Comparison of ENCODE assay signal across 10 mouse cellular contexts in genomic region chr7:25625594-25626250, GRCm38 (mm10). TPM values are rescaled to one million over a fixed set of nuclear protein-coding genes. Genes with fewer than 3 reads are reported as not detected.
DNase-seq lines count a peak whose midpoint lies in the region; ATAC-seq lines count a peak whose summit lies in the region.
"Had no signal": no experiment of that assay in that cellular context is flagged by ENCODE, and none has a peak within 500 bp of the region (broad histone marks: within the 10 kb centered on the region; RNA-seq: fewer than 3 reads in every experiment).

No protein-coding gene starts in this region.

- 72% methylated on average over 10 of the region's 10 CpGs for WGBS in limb, embryonic 15.5 days

- H3K4me2 ChIP-seq in limb, embryonic 15.5 days = no peak overlapping the region

- H3K27ac ChIP-seq in limb, embryonic 15.5 days = peak overlapping the region; percentile 72
- H3K27ac ChIP-seq: neural tube, embryonic 12.5 days had no signal

- no peak overlapping the region for H3K4me3 ChIP-seq in limb, embryonic 15.5 days
- H3K4me3 ChIP-seq: neural tube, embryonic 12.5 days had no signal

- peaks cover 58% of the 10 kb centered on the region for H3K36me3 ChIP-seq in limb, embryonic 15.5 days

- peaks cover 8% of the 10 kb centered on the region; the same call in 1 of the 2 replicates for H3K27me3 ChIP-seq in limb, embryonic 15.5 days

- H3K9ac ChIP-seq in limb, embryonic 15.5 days = no peak overlapping the region
- H3K9ac ChIP-seq: neural tube, embryonic 12.5 days had no signal

- DNase-seq in cerebellum, adult 9-10 months = peak; percentile 54
- no peak for DNase-seq in cerebellum, adult 11 months
- DNase-seq in 416B (ENCODE audit: low read depth) = peak; percentile 76
- peak; percentile 41 for DNase-seq in c-Kit-positive CD71-positive TER-119-negative erythroid progenitor cells, embryonic 14.5 days (ENCODE audit: low read depth)
- peak; percentile 66 for DNase-seq in thymus, postnatal 0 days (ENCODE audit: low spot score)
- no peak for DNase-seq in adrenal gland, adult 8-10 months
- DNase-seq in gastrocnemius, postnatal 36 days = no peak

- peaks cover 30% of the 10 kb centered on the region for H3K4me1 ChIP-seq in limb, embryonic 15.5 days

- H3K9me3 ChIP-seq in limb, embryonic 15.5 days = no peaks in the 10 kb centered on the region
- H3K9me3 ChIP-seq: neural tube, embryonic 12.5 days had no signal

- no peak for ATAC-seq in limb, embryonic 15.5 days (ENCODE audit: insufficient number of reproducible peaks, low FRiP score, low TSS enrichment, low read depth)

- intact Hi-C loops in gastrocnemius, postnatal 36 days (cut with DNase I) = no loop called here

RNA-seq across cellular contexts. Expression of gene B3gnt8, which starts 0.7 kb away (rescaled TPM):
- 9.3 and 11.8 TPM in 2 replicates for polyA plus RNA-seq in limb, embryonic 15.5 days (2015; fragmentation: Nextera tagmentation; extraction: Ambion mirVana)
- 13.1 and 13.4 TPM in 2 replicates for polyA plus RNA-seq in thymus, postnatal 0 days (2015; fragmentation: Nextera tagmentation; extraction: Ambion mirVana)
- total RNA-seq in adrenal gland, adult 8-10 months (2022) = 1 to 10 TPM; 3.8 to 7.0 (median 4.5) TPM
- 1 to 10 TPM; 1.0 to 1.8 TPM for total RNA-seq in gastrocnemius, postnatal 36 days (2021)

RNA-seq across cellular contexts. Expression of gene Dmac2, which starts 6.5 kb away (rescaled TPM):
- polyA plus RNA-seq in limb, embryonic 15.5 days (2015; fragmentation: Nextera tagmentation; extraction: Ambion mirVana) = 29.1 and 30.6 TPM in 2 replicates
- polyA plus RNA-seq in thymus, postnatal 0 days (2015; fragmentation: Nextera tagmentation; extraction: Ambion mirVana) = 36.2 and 40.3 TPM in 2 replicates
- 10 to 100 TPM; 27.8 to 36.7 (median 32.8) TPM for total RNA-seq in adrenal gland, adult 8-10 months (2022)
- total RNA-seq in gastrocnemius, postnatal 36 days (2021) = 10 to 100 TPM; 37.7 to 43.0 TPM

RNA-seq across cellular contexts. Expression of gene Erich4, which starts 10.0 kb away (rescaled TPM):
- polyA plus RNA-seq in limb, embryonic 15.5 days (2015; fragmentation: Nextera tagmentation; extraction: Ambion mirVana) = not detected in 2 replicates
- not detected in 2 replicates for polyA plus RNA-seq in thymus, postnatal 0 days (2015; fragmentation: Nextera tagmentation; extraction: Ambion mirVana)
- total RNA-seq in adrenal gland, adult 8-10 months (2022) = not detected
- total RNA-seq in gastrocnemius, postnatal 36 days (2021) = not detected
- total RNA-seq: hematopoietic stem cell, adult 5-6 weeks had no signal
- polyA plus RNA-seq: neural tube, embryonic 12.5 days had no signal

RNA-seq across cellular contexts. Expression of gene Bckdha, which starts 33.1 kb away (rescaled TPM):
- polyA plus RNA-seq in limb, embryonic 15.5 days (2015; fragmentation: Nextera tagmentation; extraction: Ambion mirVana) = 59.1 and 62.5 TPM in 2 replicates
- polyA plus RNA-seq in thymus, postnatal 0 days (2015; fragmentation: Nextera tagmentation; extraction: Ambion mirVana) = 63.8 and 69.1 TPM in 2 replicates
- total RNA-seq in adrenal gland, adult 8-10 months (2022) = 100 to 1,000 TPM; 139 to 212 (median 169) TPM
- total RNA-seq in gastrocnemius, postnatal 36 days (2021) = 100 to 1,000 TPM in 1 of 2 experiments, 10 to 100 TPM in 1; 97.3 to 106 TPM

RNA-seq across cellular contexts. Expression of gene Exosc5, which starts 33.2 kb away (rescaled TPM):
- polyA plus RNA-seq in limb, embryonic 15.5 days (2015; fragmentation: Nextera tagmentation; extraction: Ambion mirVana) = 64.7 and 69.8 TPM in 2 replicates
- 146 and 147 TPM in 2 replicates for polyA plus RNA-seq in thymus, postnatal 0 days (2015; fragmentation: Nextera tagmentation; extraction: Ambion mirVana)
- total RNA-seq in adrenal gland, adult 8-10 months (2022) = 10 to 100 TPM; 42.0 to 62.6 (median 51.4) TPM
- total RNA-seq in gastrocnemius, postnatal 36 days (2021) = 10 to 100 TPM; 20.3 to 23.2 TPM

Comparison
In these comparisons a context has a peak if more than half of its experiments do, and no peak if none do; other contexts are left out.
1. DNase-seq: peak in cerebellum, adult 9-10 months (single experiment), 416B (single experiment), c-Kit-positive CD71-positive TER-119-negative erythroid progenitor cells, embryonic 14.5 days (single experiment) and thymus, postnatal 0 days (single experiment); none in cerebellum, adult 11 months (single experiment), adrenal gland, adult 8-10 months (single experiment) and gastrocnemius, postnatal 36 days (0 of 2).